Mouse (Mus musculus) forebrain, postnatal 0 days (tissue): ENCODE data around the gene Cacna1h. TPM values are rescaled to one million over a fixed set of nuclear protein-coding genes. Genes with fewer than 3 reads are reported as not detected.

Experiments
- ATAC-seq: fragments of 200-750 bp; cut with Nextera tagmentation; 2 replicates; pipeline ENCODE4 v1.8.0; 2017; ENCODE audit warnings: mild to moderate bottlenecking, moderate library complexity
- DNase-seq: peaks from one replicate; pipeline ENCODE4 v3.0.0-alpha.2; 2015
- H3K27ac ChIP-seq: fragments of 300-500 bp; sonication (generic); 2 replicates; pipeline ENCODE4 v1.5.1; 2014; ENCODE audit warnings: low read depth, mild to moderate bottlenecking, antibody characterized with exemption, low read length, moderate library complexity, mixed read lengths
- H3K27me3 ChIP-seq: fragments of 300-500 bp; sonication (generic); 2 replicates; pipeline ENCODE4 v1.6.1; 2014; ENCODE audit warnings: mild to moderate bottlenecking, low read length, mixed read lengths; ENCODE audit not compliant: insufficient read depth
- H3K36me3 ChIP-seq: fragments of 300-500 bp; sonication (generic); 2 replicates; pipeline ENCODE4 v1.6.1; 2014; ENCODE audit warnings: mild to moderate bottlenecking, moderate library complexity; ENCODE audit not compliant: insufficient read depth
- H3K4me1 ChIP-seq: fragments of 300-500 bp; sonication (generic); 2 replicates; pipeline ENCODE4 v1.6.1; 2014; ENCODE audit warnings: antibody characterized with exemption; ENCODE audit not compliant: insufficient read depth
- H3K4me2 ChIP-seq: fragments of 300-500 bp; sonication (generic); 2 replicates; pipeline ENCODE4 v1.6.1; 2014; ENCODE audit warnings: low read depth, mild to moderate bottlenecking, moderate library complexity
- H3K4me3 ChIP-seq: fragments of 300-500 bp; sonication (generic); 2 replicates; pipeline ENCODE4 v1.5.1; 2014; ENCODE audit warnings: low read depth, low read length, mixed read lengths
- H3K9ac ChIP-seq: fragments of 300-500 bp; sonication (generic); 2 replicates; pipeline ENCODE4 v1.6.1; 2014; ENCODE audit warnings: mild to moderate bottlenecking
- H3K9me3 ChIP-seq: fragments of 300-500 bp; sonication (generic); 2 replicates; pipeline ENCODE4 v1.6.1; 2016; ENCODE audit warnings: low read length
- CTCF ChIP-seq: sonication (generic); IDR thresholded peaks from 2 replicates; pipeline ENCODE4 v1.5.1; 2016; ENCODE audit warnings: antibody characterized with exemption, control low read depth, low read depth
- WGBS: fragments of 180-500 bp; shearing (Covaris S2); extraction: QIAGEN DNeasy Blood & Tissue Kit; methylation state at CpG from one replicate; pipeline ENCODE4 v1.1.7; 2014; 5-methylcytosine and 5-hydroxymethylcytosine counted together
- polyA plus RNA-seq: library from polyadenylated mRNA; unstranded; fragments of >200 nt; fragmentation: Nextera tagmentation; extraction: Ambion mirVana; gene quantifications from 2 replicates; pipeline ENCODE4 v1.2.1, GENCODE M21; 2015
- total RNA-seq: library from RNA; depleted of rRNA; stranded (reverse); fragments of >200 nt; gene quantifications from 2 replicates; pipeline ENCODE4 v1.2.3, GENCODE M21; 2014

Gene Cacna1h
- total and polyA plus RNA-seq, 2 experiments from 2014 or later: 8.1 to 149 TPM

- 67% methylated on average over 14 of the region's 14 CpGs for WGBS
- H3K9ac ChIP-seq: no peak overlapping the region
- peaks cover 3% of the 10 kb centered on the region for H3K27me3 ChIP-seq
- ATAC-seq (no peak), DNase-seq (no peak)
- no peak overlapping the region for H3K4me2 ChIP-seq
- no peak for TF ChIP-seq CTCF
- H3K4me3 ChIP-seq: no peak overlapping the region
- H3K9me3 ChIP-seq: no peaks in the 10 kb centered on the region
- H3K4me1 ChIP-seq: peaks cover 8% of the 10 kb centered on the region; the same call in 1 of the 2 replicates
- H3K27ac ChIP-seq: no peak overlapping the region
- no peaks in the 10 kb centered on the region for H3K36me3 ChIP-seq
Measured at GRCm38 (mm10) chr17:25472044-25472443, 38.5 kb upstream of the Cacna1h start.

DNA sequence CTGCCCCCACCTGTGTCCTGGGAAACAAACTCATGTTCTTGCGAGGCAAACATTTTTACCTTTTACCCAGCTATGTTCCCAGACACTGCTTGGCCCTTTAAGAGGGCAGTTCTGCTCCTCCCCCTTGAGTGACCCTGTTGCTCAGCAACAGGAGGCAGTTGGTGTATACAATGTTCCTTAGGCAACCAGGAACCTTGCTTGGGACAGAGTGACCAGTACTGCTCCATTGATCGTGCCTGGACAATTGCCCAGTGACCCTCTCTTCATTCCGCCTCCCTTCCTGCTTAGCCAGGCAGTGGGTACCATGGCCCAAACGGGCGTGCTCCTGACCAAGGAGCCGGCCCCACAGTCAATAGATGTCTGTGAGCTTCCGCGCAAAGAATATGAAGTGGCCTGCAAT is 37.8 kb upstream of the Cacna1h start:
- H3K9ac ChIP-seq: no peak overlapping the region
- H3K4me2 ChIP-seq: no peak overlapping the region
- no peak for TF ChIP-seq CTCF
- 44% methylated on average over 8 of the region's 8 CpGs for WGBS
- DNase-seq (peak; percentile 32), ATAC-seq (peak; percentile 38)
- H3K27me3 ChIP-seq: peaks cover 3% of the 10 kb centered on the region
- no peaks in the 10 kb centered on the region for H3K36me3 ChIP-seq
- H3K9me3 ChIP-seq: no peaks in the 10 kb centered on the region
- no peak overlapping the region for H3K27ac ChIP-seq
- H3K4me1 ChIP-seq: peaks cover 8% of the 10 kb centered on the region; the same call in 1 of the 2 replicates
- no peak overlapping the region for H3K4me3 ChIP-seq

GRCm38 (mm10) chr17:25469798-25470197 is 36.2 kb upstream of the Cacna1h start:
- peak; percentile 95 for TF ChIP-seq CTCF
- Histone ChIP-seq H3K9me3 (no peaks in the 10 kb centered on the region), H3K36me3 (no peaks in the 10 kb centered on the region), H3K9ac (no peak overlapping the region), H3K4me2 (no peak overlapping the region), H3K27ac (no peak overlapping the region), H3K4me1 (peaks cover 7% of the 10 kb centered on the region; the same call in 1 of the 2 replicates), H3K4me3 (no peak overlapping the region), H3K27me3 (peaks cover 3% of the 10 kb centered on the region)
- ATAC-seq: peak; percentile 57
- peak; percentile 85 for DNase-seq
- WGBS: 25% methylated on average over 7 of the region's 8 CpGs

GRCm38 (mm10) chr17:25468301-25468700 is 34.7 kb upstream of the Cacna1h start:
- Histone ChIP-seq H3K4me3 (no peak overlapping the region), H3K4me1 (no peaks in the 10 kb centered on the region), H3K27ac (no peak overlapping the region), H3K4me2 (no peak overlapping the region), H3K27me3 (no peaks in the 10 kb centered on the region; the same call in 1 of the 2 replicates), H3K9ac (no peak overlapping the region), H3K36me3 (no peaks in the 10 kb centered on the region), H3K9me3 (no peaks in the 10 kb centered on the region)
- no peak for ATAC-seq
- TF ChIP-seq CTCF: no peak
- DNase-seq: no peak
- 71% methylated on average over 6 of the region's 6 CpGs for WGBS

- Histone ChIP-seq H3K4me3 (no peak overlapping the region), H3K4me1 (0 out of 2 replicates have a peak, but pooled peaks cover under 1% of the 10 kb centered on the region), H3K4me2 (no peak overlapping the region), H3K9ac (no peak overlapping the region), H3K36me3 (no peaks in the 10 kb centered on the region), H3K27me3 (no peaks in the 10 kb centered on the region; the same call in 1 of the 2 replicates), H3K9me3 (no peaks in the 10 kb centered on the region), H3K27ac (no peak overlapping the region)
- WGBS: 67% methylated on average over 6 of the region's 6 CpGs
- no peak for TF ChIP-seq CTCF
- DNase-seq (no peak), ATAC-seq (no peak)
Measured at GRCm38 (mm10) chr17:25467781-25468180, 34.2 kb upstream of the Cacna1h start.

DNA sequence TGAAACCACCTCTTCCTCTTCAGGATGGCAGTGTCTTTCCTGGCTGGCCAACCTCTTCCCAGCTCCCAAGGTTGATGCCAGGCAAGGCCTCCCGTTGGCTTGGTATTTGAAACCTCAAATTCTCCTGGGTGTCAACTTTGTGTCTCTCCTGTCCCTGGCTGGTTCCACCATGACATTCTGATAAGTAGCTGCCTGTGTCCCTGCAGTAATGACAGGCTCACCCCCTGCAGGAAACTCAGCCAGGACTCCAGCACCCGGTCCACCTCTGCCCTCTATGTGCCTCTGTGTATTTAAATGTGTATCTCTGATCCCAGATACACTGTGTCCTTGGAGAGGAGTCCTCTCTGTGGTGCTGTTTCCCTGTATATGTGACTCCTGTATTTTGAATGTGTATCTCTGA is 32.7 kb upstream of the Cacna1h start:
- TF ChIP-seq CTCF: no peak
- no peaks in the 10 kb centered on the region; the same call in 1 of the 2 replicates for H3K27me3 ChIP-seq
- no peak overlapping the region for H3K9ac ChIP-seq
- no peak overlapping the region for H3K4me2 ChIP-seq
- 0 out of 2 replicates have a peak, but pooled peaks cover 4% of the 10 kb centered on the region for H3K4me1 ChIP-seq
- 77% methylated on average over 2 of the region's 2 CpGs for WGBS
- H3K36me3 ChIP-seq: no peaks in the 10 kb centered on the region
- no peak overlapping the region for H3K27ac ChIP-seq
- ATAC-seq: no peak
- no peak for DNase-seq
- H3K4me3 ChIP-seq: no peak overlapping the region
- H3K9me3 ChIP-seq: no peaks in the 10 kb centered on the region

GRCm38 (mm10) chr17:25464091-25464490 is 30.5 kb upstream of the Cacna1h start:
- Histone ChIP-seq H3K27me3 (no peaks in the 10 kb centered on the region), H3K9ac (no peak overlapping the region), H3K4me3 (no peak overlapping the region), H3K4me2 (no peak overlapping the region), H3K27ac (no peak overlapping the region), H3K9me3 (no peaks in the 10 kb centered on the region), H3K4me1 (0 out of 2 replicates have a peak, but pooled peaks cover 4% of the 10 kb centered on the region), H3K36me3 (no peaks in the 10 kb centered on the region)
- DNase-seq: no peak
- no peak for TF ChIP-seq CTCF
- WGBS: 77% methylated on average over 4 of the region's 4 CpGs
- no peak for ATAC-seq
